Mouse (Mus musculus) olfactory bulb, adult 2 months (tissue): ENCODE data around the gene F930015N05Rik. TPM values are rescaled to one million over a fixed set of nuclear protein-coding genes. Genes with fewer than 3 reads are reported as not detected.

Experiments
- H3K27ac ChIP-seq: fragments of 200-500 bp; 2 replicates; pipeline ENCODE4 v1.5.1; 2012; ENCODE audit warnings: low read depth, low read length; ENCODE audit not compliant: insufficient read depth
- H3K4me1 ChIP-seq: fragments of 200-500 bp; 2 replicates; pipeline ENCODE4 v1.6.1; 2012; ENCODE audit warnings: low read length; ENCODE audit not compliant: control insufficient read depth, insufficient read depth
- H3K4me3 ChIP-seq: fragments of 200-500 bp; 2 replicates; pipeline ENCODE4 v1.5.1; 2012; ENCODE audit warnings: mild to moderate bottlenecking, low read depth, low read length, moderate library complexity; ENCODE audit not compliant: insufficient read depth
- CTCF ChIP-seq: fragments of 200-500 bp; IDR thresholded peaks from 2 replicates; pipeline ENCODE4 v1.5.1; 2012; ENCODE audit warnings: low read depth, mild to moderate bottlenecking, low read length, moderate library complexity; ENCODE audit not compliant: insufficient read depth
- POLR2A ChIP-seq: fragments of 200-500 bp; IDR thresholded peaks from 2 replicates; pipeline ENCODE4 v1.6.1; 2012; ENCODE audit warnings: mild to moderate bottlenecking, low read depth, low read length, moderate library complexity; ENCODE audit not compliant: insufficient read depth
- WGBS: fragments of 180-500 bp; shearing (Covaris S2); methylation state at CpG from one replicate; pipeline ENCODE4 v1.1.7; 2018; 5-methylcytosine and 5-hydroxymethylcytosine counted together
- polyA plus RNA-seq: library from polyadenylated mRNA; stranded (reverse); fragments of >200 nt; gene quantifications from 2 replicates; pipeline ENCODE4 v1.2.4, GENCODE M21; 2012; ENCODE audit warnings: low replicate concordance; ENCODE audit not compliant: missing spikeins, insufficient read depth, insufficient read length

The F930015N05Rik gene
- polyA plus RNA-seq, 1 experiment = not detected

GRCm38 (mm10) chr11:64397612-64398011, 38.8 kb downstream of the F930015N05Rik start:
- Histone ChIP-seq H3K4me3 (no peak overlapping the region), H3K4me1 (peaks cover 10% of the 10 kb centered on the region), H3K27ac (no peak overlapping the region)
- WGBS = 94% methylated on average over 3 of the region's 3 CpGs
- no peak for TF ChIP-seq POLR2A
- no peak for TF ChIP-seq CTCF

GRCm38 (mm10) chr11:64396949-64397348, 39.5 kb downstream of the F930015N05Rik start:
- no peak overlapping the region for H3K4me3 ChIP-seq
- TF ChIP-seq POLR2A = no peak
- no peak for TF ChIP-seq CTCF
- WGBS = 42% methylated on average over 6 of the region's 6 CpGs
- peak overlapping the region; percentile 39 for H3K27ac ChIP-seq
- peaks cover 10% of the 10 kb centered on the region for H3K4me1 ChIP-seq

DNA sequence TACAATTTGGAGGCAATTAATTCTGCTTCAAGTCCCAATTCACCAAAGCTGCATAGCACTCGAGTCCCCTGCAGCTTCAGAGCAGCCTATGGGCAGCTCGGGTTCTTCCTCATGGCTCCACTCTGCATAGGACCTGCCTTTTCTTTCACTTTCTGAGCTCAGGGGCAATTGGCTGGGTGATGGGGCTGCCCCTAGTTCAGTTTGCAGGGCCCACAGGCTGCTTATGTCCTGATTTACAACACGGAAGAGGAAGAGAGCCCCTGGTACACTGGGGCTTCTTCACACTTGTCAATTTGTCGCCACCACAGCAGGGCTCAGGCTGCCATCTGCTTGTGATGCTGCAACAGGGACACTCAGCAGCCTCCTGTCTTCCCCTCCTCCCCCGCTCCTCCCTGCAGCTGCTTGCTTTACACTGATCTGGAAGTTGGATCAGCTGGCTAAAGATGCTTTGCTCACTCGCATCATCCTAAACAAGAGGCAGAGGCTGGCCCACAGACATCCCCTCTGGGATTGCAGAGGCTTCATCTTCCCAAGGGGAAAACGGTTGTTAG, 40.0 kb downstream of the F930015N05Rik start:
- H3K4me1 ChIP-seq = peaks cover 10% of the 10 kb centered on the region
- peak overlapping the region; percentile 19; the same call in 1 of the 2 replicates for H3K4me3 ChIP-seq
- 8% methylated on average over 7 of the region's 7 CpGs for WGBS
- peak overlapping the region; percentile 74 for H3K27ac ChIP-seq
- TF ChIP-seq CTCF (no peak), POLR2A (no peak)

DNA sequence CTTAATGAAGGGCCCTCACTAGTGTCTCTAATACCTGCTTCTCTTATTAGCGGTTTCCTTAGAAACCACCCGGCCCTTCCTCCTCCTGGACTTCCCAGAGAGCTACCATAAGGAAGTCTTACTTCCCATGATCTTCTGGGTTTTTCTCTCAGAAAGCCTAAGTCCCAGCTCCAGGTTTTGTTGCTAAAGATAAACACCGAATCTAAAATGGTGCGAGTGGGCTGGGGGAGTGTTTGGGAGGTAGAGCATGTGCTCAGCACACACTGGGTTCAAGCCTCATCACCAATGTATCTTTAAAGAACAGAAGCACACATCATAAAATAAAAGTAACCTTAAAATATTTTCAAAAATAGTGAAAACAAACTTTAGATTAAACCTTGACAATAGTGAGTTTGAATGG, 50.1 kb downstream of the F930015N05Rik start:
- no peak for TF ChIP-seq CTCF
- no peak for TF ChIP-seq POLR2A
- no peaks in the 10 kb centered on the region for H3K4me1 ChIP-seq
- WGBS = 79% methylated on average over 4 of the region's 4 CpGs
- H3K27ac ChIP-seq = no peak overlapping the region
- no peak overlapping the region for H3K4me3 ChIP-seq

Other genes with a start within 250 kb of the F930015N05Rik start
- gene Hs3st3a1, start 1.3 kb downstream of the F930015N05Rik start, polyA plus RNA-seq = not detected in 2 replicates